Mouse (Mus musculus) embryo, embryonic 9.5 days (tissue): ENCODE data around the gene Gm29423.
"Not testable (repeated sequence)": the region's sequence is repeated elsewhere in the genome, so short reads cannot be mapped to it uniquely, and the experiment has no call there.

Experiments used
- DNase-seq: peaks from one replicate; pipeline ENCODE4 v3.0.0-alpha.2; 2017; ENCODE audit errors: extremely low spot score

Gene Gm29423

DNA sequence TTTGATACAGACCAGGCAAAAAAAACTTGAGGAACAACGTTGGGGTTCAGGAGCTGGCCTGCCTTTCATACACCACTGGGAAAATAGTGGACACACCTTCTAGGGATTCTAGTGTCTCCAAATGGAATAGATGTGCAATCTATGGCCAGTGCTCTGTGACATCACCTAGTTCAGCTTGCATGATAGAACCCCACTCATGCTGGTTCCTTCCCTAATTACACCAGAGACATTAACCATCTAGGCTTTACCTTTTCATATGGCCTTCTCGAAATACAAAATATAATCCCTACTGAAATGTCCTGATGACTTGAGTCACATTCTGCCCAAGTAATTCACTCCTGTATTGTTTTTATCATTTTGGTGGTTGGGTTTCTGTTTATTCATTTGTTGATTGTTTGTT, at the start of gene Gm29423, which contains the start of gene Gm29644:
TSS of gene Gm29423 (minus strand) at position 101 of the 400 bp plus-strand sequence.
TSS of gene Gm29644 (minus strand) at position 157 of the 400 bp plus-strand sequence.
- DNase-seq: not testable (repeated sequence)

DNA sequence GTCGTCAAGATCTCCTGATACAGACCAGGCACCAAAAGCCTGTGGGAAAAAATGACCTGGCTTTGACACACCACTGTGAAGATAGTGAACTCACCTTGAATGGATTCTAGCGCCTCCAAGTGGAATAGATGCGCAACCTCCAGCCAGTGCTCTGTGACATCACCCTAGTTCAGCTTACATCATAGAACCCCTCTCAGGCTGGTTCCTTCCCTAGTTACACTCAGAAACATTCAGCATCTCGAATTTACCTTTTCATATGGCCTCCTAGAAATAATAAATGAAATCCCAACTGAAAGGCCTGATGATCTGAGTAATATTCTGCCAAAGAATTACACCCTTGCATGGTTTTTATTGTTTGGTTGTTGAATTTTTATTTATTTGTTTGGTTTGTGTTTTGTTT, 29.5 kb downstream of the Gm29423 start, which contains the start of gene Gm21118:
TSS of gene Gm21118 (minus strand) at position 101 of the 400 bp plus-strand sequence.
- DNase-seq: not testable (repeated sequence)
